Mouse (Mus musculus): ENCODE measurements around the gene Lgr4. TPM values are rescaled to one million over a fixed set of nuclear protein-coding genes. Genes with fewer than 3 reads are reported as not detected.
"Not testable (repeated sequence)": the region's sequence is repeated elsewhere in the genome, so short reads cannot be mapped to it uniquely, and the experiment has no call there.

The Lgr4 gene
- 38.2 and 39.0 TPM in 2 replicates for polyA plus RNA-seq (2014; fragmentation: Nextera tagmentation; extraction: Ambion mirVana)

GRCm38 (mm10) chr2:109917496-109918413 lies at the start of gene Lgr4:
Lgr4 (plus strand) TSS chr2:109917647.
- WGBS: under 1% methylated on average over 99 of the region's 111 CpGs
- no peaks in the 10 kb centered on the region; the same call in 1 of the 2 replicates for H3K36me3 ChIP-seq (ENCODE audit: control insufficient read depth, insufficient read depth, low read length)
- H3K27me3 ChIP-seq (ENCODE audit: control insufficient read depth, insufficient read depth, low read length): no peaks in the 10 kb centered on the region
- H3K4me3 ChIP-seq (ENCODE audit: low read depth, low read length): peak within 1 kb of the TSS; percentile 92
- H3K27ac ChIP-seq (ENCODE audit: low read length): peak within 1 kb of the TSS; percentile 98
- peak; percentile 99 for ATAC-seq (ENCODE audit: insufficient number of reproducible peaks, insufficient read depth, low FRiP score, low read depth)
- H3K9ac ChIP-seq (replicated peaks; ENCODE audit: low read depth, low read length): peak within 1 kb of the TSS; percentile 98
- no peaks in the 10 kb centered on the region for H3K9me3 ChIP-seq (ENCODE audit: control insufficient read depth, low read depth, low read length)
- peak within 1 kb of the TSS; percentile 57 for H3K4me2 ChIP-seq (replicated peaks; ENCODE audit: low read depth, low read length)
- H3K4me1 ChIP-seq (ENCODE audit: control insufficient read depth, insufficient read depth, low read length): peaks cover 27% of the 10 kb centered on the region

DNA sequence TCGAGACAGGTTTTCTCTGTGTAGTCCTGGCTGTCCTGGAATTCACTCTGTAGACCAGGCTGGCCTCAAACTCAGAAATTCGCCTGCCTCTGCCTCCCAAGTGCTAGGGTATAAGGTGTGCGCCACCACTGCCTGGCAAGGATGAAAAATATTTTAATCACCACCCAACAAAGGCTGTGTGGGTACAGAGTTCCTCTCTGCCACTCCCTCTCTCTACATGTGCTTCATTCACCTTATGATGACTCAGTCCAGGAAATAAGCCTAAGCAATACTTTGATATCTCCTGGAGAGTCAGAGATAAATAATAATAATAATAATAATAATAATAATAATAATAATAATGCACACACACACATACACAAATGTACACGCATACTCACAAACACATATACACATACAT lies 38.0 kb upstream of the Lgr4 start:
- H3K27me3 ChIP-seq (ENCODE audit: control insufficient read depth, insufficient read depth, low read length); H3K9ac ChIP-seq (replicated peaks; ENCODE audit: low read depth, low read length); H3K4me3 ChIP-seq (ENCODE audit: low read depth, low read length); ATAC-seq (ENCODE audit: insufficient number of reproducible peaks, insufficient read depth, low FRiP score, low read depth); H3K36me3 ChIP-seq (ENCODE audit: control insufficient read depth, insufficient read depth, low read length); H3K27ac ChIP-seq (ENCODE audit: low read length); H3K9me3 ChIP-seq (ENCODE audit: control insufficient read depth, low read depth, low read length); H3K4me1 ChIP-seq (ENCODE audit: control insufficient read depth, insufficient read depth, low read length); H3K4me2 ChIP-seq (replicated peaks; ENCODE audit: low read depth, low read length): not testable (repeated sequence)
- 83% methylated on average over 4 of the region's 4 CpGs for WGBS

DNA sequence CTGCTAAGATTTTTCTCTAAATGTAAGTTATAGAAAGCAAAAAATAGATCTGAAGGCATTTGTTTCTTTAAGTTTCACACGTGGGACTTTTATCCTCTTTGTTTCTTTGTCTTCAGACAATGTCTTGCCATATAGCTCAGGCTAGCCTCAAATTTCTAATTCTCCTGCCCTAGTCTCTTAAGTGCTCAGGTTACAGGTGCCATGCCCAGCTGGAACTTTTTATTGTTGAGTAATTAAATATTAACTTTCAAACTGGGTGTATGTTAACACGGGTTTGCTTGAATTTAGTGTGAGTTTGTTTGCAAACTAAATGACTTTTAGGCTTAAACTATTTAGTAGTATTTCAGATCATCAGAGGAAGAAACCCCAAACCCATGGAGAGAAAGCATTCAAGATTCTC lies 36.3 kb upstream of the Lgr4 start:
- Histone ChIP-seq H3K27me3 (ENCODE audit: control insufficient read depth, insufficient read depth, low read length) (no peaks in the 10 kb centered on the region), H3K4me2 (replicated peaks; ENCODE audit: low read depth, low read length) (no peak overlapping the region), H3K36me3 (ENCODE audit: control insufficient read depth, insufficient read depth, low read length) (no peaks in the 10 kb centered on the region), H3K27ac (ENCODE audit: low read length) (no peak overlapping the region), H3K9me3 (ENCODE audit: control insufficient read depth, low read depth, low read length) (no peaks in the 10 kb centered on the region), H3K4me3 (ENCODE audit: low read depth, low read length) (no peak overlapping the region), H3K9ac (replicated peaks; ENCODE audit: low read depth, low read length) (no peak overlapping the region), H3K4me1 (ENCODE audit: control insufficient read depth, insufficient read depth, low read length) (no peaks in the 10 kb centered on the region)
- 40% methylated on average over 2 of the region's 2 CpGs for WGBS
- no peak for ATAC-seq (ENCODE audit: insufficient number of reproducible peaks, insufficient read depth, low FRiP score, low read depth)

GRCm38 (mm10) chr2:109881625-109882024 lies 35.8 kb upstream of the Lgr4 start:
- Histone ChIP-seq H3K9me3 (ENCODE audit: control insufficient read depth, low read depth, low read length) (no peaks in the 10 kb centered on the region), H3K27me3 (ENCODE audit: control insufficient read depth, insufficient read depth, low read length) (no peaks in the 10 kb centered on the region), H3K4me1 (ENCODE audit: control insufficient read depth, insufficient read depth, low read length) (no peaks in the 10 kb centered on the region), H3K36me3 (ENCODE audit: control insufficient read depth, insufficient read depth, low read length) (no peaks in the 10 kb centered on the region), H3K9ac (replicated peaks; ENCODE audit: low read depth, low read length) (no peak overlapping the region), H3K27ac (ENCODE audit: low read length) (no peak overlapping the region), H3K4me2 (replicated peaks; ENCODE audit: low read depth, low read length) (no peak overlapping the region), H3K4me3 (ENCODE audit: low read depth, low read length) (no peak overlapping the region)
- WGBS: 48% methylated on average over 1 of the region's 1 CpGs
- no peak for ATAC-seq (ENCODE audit: insufficient number of reproducible peaks, insufficient read depth, low FRiP score, low read depth)

DNA sequence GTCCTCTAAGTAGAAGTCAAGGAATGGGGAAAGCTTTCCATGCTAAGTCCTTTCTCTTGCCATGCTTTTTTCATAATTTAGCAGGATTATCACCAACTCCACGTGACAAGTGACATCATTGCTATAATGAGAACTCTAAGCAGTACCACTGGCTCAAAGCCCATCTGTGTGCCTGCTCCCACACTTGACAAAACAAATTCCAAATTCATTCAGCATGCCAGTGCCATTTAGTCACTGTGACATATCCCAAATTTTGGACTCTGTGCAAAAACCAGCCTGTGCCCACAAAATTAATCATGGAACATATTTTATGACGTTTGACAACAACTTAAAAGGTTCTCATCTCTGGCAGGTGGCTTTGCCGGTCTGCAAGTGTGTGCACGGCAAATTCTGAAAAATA lies 33.3 kb upstream of the Lgr4 start:
- no peak for ATAC-seq (ENCODE audit: insufficient number of reproducible peaks, insufficient read depth, low FRiP score, low read depth)
- Histone ChIP-seq H3K27me3 (ENCODE audit: control insufficient read depth, insufficient read depth, low read length) (no peaks in the 10 kb centered on the region), H3K9me3 (ENCODE audit: control insufficient read depth, low read depth, low read length) (no peaks in the 10 kb centered on the region), H3K4me2 (replicated peaks; ENCODE audit: low read depth, low read length) (no peak overlapping the region), H3K36me3 (ENCODE audit: control insufficient read depth, insufficient read depth, low read length) (no peaks in the 10 kb centered on the region), H3K4me3 (ENCODE audit: low read depth, low read length) (no peak overlapping the region), H3K27ac (ENCODE audit: low read length) (no peak overlapping the region), H3K9ac (replicated peaks; ENCODE audit: low read depth, low read length) (no peak overlapping the region), H3K4me1 (ENCODE audit: control insufficient read depth, insufficient read depth, low read length) (no peaks in the 10 kb centered on the region)
- WGBS: 76% methylated on average over 4 of the region's 4 CpGs

DNA sequence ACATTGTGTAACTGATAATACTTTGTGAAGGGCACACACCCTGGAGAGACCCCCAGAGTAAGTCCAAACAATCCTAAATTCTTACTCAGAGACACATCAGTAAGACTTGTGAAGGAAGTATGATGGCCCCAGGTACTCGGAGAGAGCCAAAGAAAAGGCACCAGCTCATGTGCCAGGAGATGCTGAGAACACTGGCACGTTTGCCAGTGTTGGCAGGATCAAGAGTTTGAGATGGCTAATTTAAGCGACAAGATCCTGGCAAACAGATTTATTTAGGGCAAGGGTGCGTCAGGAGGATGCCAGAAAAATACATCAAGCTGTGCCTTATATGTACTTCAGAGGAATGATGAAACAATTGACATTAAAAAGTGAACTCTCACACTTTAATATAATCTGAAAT lies 32.9 kb upstream of the Lgr4 start:
- Histone ChIP-seq H3K27ac (ENCODE audit: low read length) (no peak overlapping the region), H3K36me3 (ENCODE audit: control insufficient read depth, insufficient read depth, low read length) (no peaks in the 10 kb centered on the region), H3K27me3 (ENCODE audit: control insufficient read depth, insufficient read depth, low read length) (no peaks in the 10 kb centered on the region), H3K9me3 (ENCODE audit: control insufficient read depth, low read depth, low read length) (no peaks in the 10 kb centered on the region), H3K9ac (replicated peaks; ENCODE audit: low read depth, low read length) (no peak overlapping the region), H3K4me3 (ENCODE audit: low read depth, low read length) (no peak overlapping the region), H3K4me2 (replicated peaks; ENCODE audit: low read depth, low read length) (no peak overlapping the region), H3K4me1 (ENCODE audit: control insufficient read depth, insufficient read depth, low read length) (no peaks in the 10 kb centered on the region)
- 61% methylated on average over 4 of the region's 4 CpGs for WGBS
- ATAC-seq (ENCODE audit: insufficient number of reproducible peaks, insufficient read depth, low FRiP score, low read depth): no peak

DNA sequence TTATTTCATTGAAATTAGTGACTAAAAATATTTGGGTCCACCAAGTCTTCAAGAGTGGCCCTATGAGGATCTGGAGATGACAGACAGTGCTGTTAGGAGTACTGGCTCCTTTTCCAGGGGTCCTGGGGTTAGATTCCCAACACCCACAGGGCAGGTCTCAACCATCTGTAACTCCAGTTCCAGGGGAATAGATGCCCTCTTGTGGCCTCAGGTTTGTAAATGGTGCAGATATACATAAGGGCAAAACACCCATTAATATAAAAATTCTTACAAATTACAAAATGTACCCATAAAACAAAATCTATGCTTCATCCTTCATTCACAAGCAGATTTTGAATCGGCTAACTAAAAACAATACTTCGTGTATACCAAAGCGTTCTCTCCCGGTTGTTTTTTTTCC lies 27.4 kb upstream of the Lgr4 start:
- Histone ChIP-seq H3K27me3 (ENCODE audit: control insufficient read depth, insufficient read depth, low read length) (no peaks in the 10 kb centered on the region), H3K4me1 (ENCODE audit: control insufficient read depth, insufficient read depth, low read length) (peaks cover 13% of the 10 kb centered on the region), H3K27ac (ENCODE audit: low read length) (no peak overlapping the region), H3K4me2 (replicated peaks; ENCODE audit: low read depth, low read length) (peak overlapping the region; percentile 40), H3K4me3 (ENCODE audit: low read depth, low read length) (peak overlapping the region; percentile 86), H3K9ac (replicated peaks; ENCODE audit: low read depth, low read length) (no peak overlapping the region), H3K36me3 (ENCODE audit: control insufficient read depth, insufficient read depth, low read length) (peaks cover 9% of the 10 kb centered on the region; the same call in 1 of the 2 replicates), H3K9me3 (ENCODE audit: control insufficient read depth, low read depth, low read length) (peaks cover 4% of the 10 kb centered on the region; the same call in 1 of the 2 replicates)
- WGBS: 38% methylated on average over 4 of the region's 4 CpGs
- no peak for ATAC-seq (ENCODE audit: insufficient number of reproducible peaks, insufficient read depth, low FRiP score, low read depth)

- Histone ChIP-seq H3K27me3 (ENCODE audit: control insufficient read depth, insufficient read depth, low read length) (no peaks in the 10 kb centered on the region), H3K4me3 (ENCODE audit: low read depth, low read length) (peak within 1 kb of the TSS; percentile 86), H3K27ac (ENCODE audit: low read length) (peak within 1 kb of the TSS; percentile 84), H3K9ac (replicated peaks; ENCODE audit: low read depth, low read length) (peak within 1 kb of the TSS; percentile 87), H3K9me3 (ENCODE audit: control insufficient read depth, low read depth, low read length) (peaks cover 4% of the 10 kb centered on the region; the same call in 1 of the 2 replicates), H3K4me2 (replicated peaks; ENCODE audit: low read depth, low read length) (peak within 1 kb of the TSS; percentile 49), H3K36me3 (ENCODE audit: control insufficient read depth, insufficient read depth, low read length) (peaks cover 12% of the 10 kb centered on the region), H3K4me1 (ENCODE audit: control insufficient read depth, insufficient read depth, low read length) (peaks cover 13% of the 10 kb centered on the region)
- peak; percentile 99 for ATAC-seq (ENCODE audit: insufficient number of reproducible peaks, insufficient read depth, low FRiP score, low read depth)
- under 1% methylated on average over 42 of the region's 42 CpGs for WGBS
Measured at GRCm38 (mm10) chr2:109890597-109890996, 26.9 kb upstream of the Lgr4 start, which contains the start of gene Lin7c. Lin7c (plus strand) TSS chr2:109890853.

Measured in stomach, embryonic 14.5 days (tissue).